Mouse (Mus musculus): ENCODE measurements around the gene Gm45208. TPM values are rescaled to one million over a fixed set of nuclear protein-coding genes. Genes with fewer than 3 reads are reported as not detected.
"Not testable (repeated sequence)": the region's sequence is repeated elsewhere in the genome, so short reads cannot be mapped to it uniquely, and the experiment has no call there.

Gene Gm45208
- total and polyA plus RNA-seq, 3 experiments: 0.44 to 1.1 TPM; not detected in 1

GRCm38 (mm10) chrX:7692862-7693261 lies 29.2 kb upstream of the Gm45208 start:
- ATAC-seq (ENCODE audit: extremely low read depth, insufficient number of reproducible peaks, low FRiP score, poor library complexity, severe bottlenecking) (no peak), DNase-seq (ENCODE audit: low spot score) (no peak)
- Histone ChIP-seq H3K4me1 (ENCODE audit: insufficient read depth, low read depth, low read length) (peaks cover 2% of the 10 kb centered on the region; the same call in 1 of the 2 replicates), H3K27me3 (ENCODE audit: insufficient read depth, low read length) (peaks cover 12% of the 10 kb centered on the region), H3K9me3 (replicated peaks) (no peaks in the 10 kb centered on the region), H3K4me3 (ENCODE audit: low read depth, low read length) (no peak overlapping the region), H3K36me3 (replicated peaks) (no peaks in the 10 kb centered on the region)
- TF ChIP-seq GATA1 (IDR thresholded peaks at IDR 0.05; ENCODE audit: borderline replicate concordance, low read length) (no peak), POLR2AphosphoS5 (IDR thresholded peaks at IDR 0.05; ENCODE audit: insufficient replicate concordance, low read depth, low read length) (no peak), TAL1 (conservative IDR thresholded peaks at IDR 0.05; ENCODE audit: low read depth, low read length) (no peak), GATA2 (IDR thresholded peaks at IDR 0.05; ENCODE audit: borderline replicate concordance, low read depth, low read length) (no peak), CTCF (IDR thresholded peaks at IDR 0.05; ENCODE audit: low read depth, low read length) (no peak)

GRCm38 (mm10) chrX:7696520-7696919 lies 25.5 kb upstream of the Gm45208 start:
- H3K9me3 ChIP-seq (replicated peaks): no peaks in the 10 kb centered on the region
- no peak for DNase-seq (ENCODE audit: low spot score)
- no peak for TF ChIP-seq GATA1 (IDR thresholded peaks at IDR 0.05; ENCODE audit: borderline replicate concordance, low read length)
- TF ChIP-seq TAL1 (conservative IDR thresholded peaks at IDR 0.05; ENCODE audit: low read depth, low read length): no peak
- no peak for TF ChIP-seq POLR2AphosphoS5 (IDR thresholded peaks at IDR 0.05; ENCODE audit: insufficient replicate concordance, low read depth, low read length)
- no peak for TF ChIP-seq CTCF (IDR thresholded peaks at IDR 0.05; ENCODE audit: low read depth, low read length)
- TF ChIP-seq GATA2 (IDR thresholded peaks at IDR 0.05; ENCODE audit: borderline replicate concordance, low read depth, low read length): no peak
- no peak for ATAC-seq (ENCODE audit: extremely low read depth, insufficient number of reproducible peaks, low FRiP score, poor library complexity, severe bottlenecking)
- H3K27me3 ChIP-seq (ENCODE audit: insufficient read depth, low read length): no peaks in the 10 kb centered on the region
- peaks cover 32% of the 10 kb centered on the region for H3K36me3 ChIP-seq (replicated peaks)
- peaks cover 12% of the 10 kb centered on the region for H3K4me1 ChIP-seq (ENCODE audit: insufficient read depth, low read depth, low read length)
- H3K4me3 ChIP-seq (ENCODE audit: low read depth, low read length): peak overlapping the region; percentile 71; the same call in 1 of the 2 replicates

- Histone ChIP-seq H3K4me3 (ENCODE audit: low read depth, low read length) (peak within 1 kb of the TSS; percentile 71), H3K36me3 (replicated peaks) (peaks cover 36% of the 10 kb centered on the region), H3K27me3 (ENCODE audit: insufficient read depth, low read length) (no peaks in the 10 kb centered on the region), H3K9me3 (replicated peaks) (no peaks in the 10 kb centered on the region), H3K4me1 (ENCODE audit: insufficient read depth, low read depth, low read length) (peaks cover 12% of the 10 kb centered on the region)
- TF ChIP-seq GATA1 (IDR thresholded peaks at IDR 0.05; ENCODE audit: borderline replicate concordance, low read length) (no peak), TAL1 (conservative IDR thresholded peaks at IDR 0.05; ENCODE audit: low read depth, low read length) (no peak), GATA2 (IDR thresholded peaks at IDR 0.05; ENCODE audit: borderline replicate concordance, low read depth, low read length) (no peak), CTCF (IDR thresholded peaks at IDR 0.05; ENCODE audit: low read depth, low read length) (no peak), POLR2AphosphoS5 (IDR thresholded peaks at IDR 0.05; ENCODE audit: insufficient replicate concordance, low read depth, low read length) (no peak)
- peak; percentile 46 for DNase-seq (ENCODE audit: low spot score)
- ATAC-seq (ENCODE audit: extremely low read depth, insufficient number of reproducible peaks, low FRiP score, poor library complexity, severe bottlenecking): peak; percentile 96
Observed at GRCm38 (mm10) chrX:7696954-7697381, 25.1 kb upstream of the Gm45208 start, which contains the start of gene Gpkow. Gene Gpkow, plus strand, starts transcription at chrX:7697131.

GRCm38 (mm10) chrX:7713764-7714134 lies 8.3 kb upstream of the Gm45208 start:
- H3K27me3 ChIP-seq (ENCODE audit: insufficient read depth, low read length); ATAC-seq (ENCODE audit: extremely low read depth, insufficient number of reproducible peaks, low FRiP score, poor library complexity, severe bottlenecking); H3K9me3 ChIP-seq (replicated peaks); DNase-seq (ENCODE audit: low spot score); H3K4me1 ChIP-seq (ENCODE audit: insufficient read depth, low read depth, low read length): not testable (repeated sequence)
- Histone ChIP-seq H3K36me3 (replicated peaks) (peaks cover 11% of the 10 kb centered on the region), H3K4me3 (ENCODE audit: low read depth, low read length) (peak overlapping the region; percentile 64)

DNA sequence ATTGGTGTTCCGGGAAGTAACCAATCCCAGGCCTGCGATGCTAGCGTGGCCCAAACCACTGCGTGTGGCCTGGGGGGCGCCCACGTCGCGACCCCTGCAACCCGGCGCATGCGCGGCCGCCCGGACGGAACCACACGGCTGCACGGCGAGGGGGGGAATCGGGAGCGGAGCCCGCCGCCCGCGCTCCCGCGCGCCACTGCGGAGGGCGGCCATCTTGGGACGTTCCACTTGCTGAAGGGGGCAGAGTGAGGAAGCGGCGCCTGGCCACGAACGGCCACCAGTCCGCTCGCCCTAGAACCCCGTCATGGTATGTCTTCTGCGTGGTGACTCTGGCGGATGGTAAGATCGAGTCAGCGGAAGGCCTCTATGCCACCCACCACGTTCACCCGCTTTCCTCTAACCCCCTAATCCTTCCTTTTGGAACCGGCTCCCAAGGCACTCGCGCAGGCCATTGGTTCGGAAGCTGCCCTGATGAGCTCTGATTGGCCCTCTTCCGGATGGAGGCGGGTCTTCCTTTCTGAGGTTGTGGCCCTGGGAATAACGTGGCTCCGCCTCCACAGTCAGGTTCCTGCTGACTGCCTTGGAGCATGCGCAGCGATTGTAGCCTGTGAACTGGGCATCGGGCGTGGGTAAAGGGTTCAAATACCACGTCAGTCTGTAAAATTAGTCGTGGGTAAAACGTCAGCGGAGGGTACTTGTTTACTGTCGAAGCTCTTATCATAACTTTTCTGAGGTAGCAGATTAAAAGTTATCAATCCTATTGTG lies 7.7 kb upstream of the Gm45208 start, which contains the start of gene Wdr45:
TSS of gene Wdr45 (plus strand) at position 199 of the 765 bp plus-strand sequence.
- not testable (repeated sequence) for H3K36me3 ChIP-seq (replicated peaks); H3K9me3 ChIP-seq (replicated peaks); H3K27me3 ChIP-seq (ENCODE audit: insufficient read depth, low read length); H3K4me1 ChIP-seq (ENCODE audit: insufficient read depth, low read depth, low read length)
- peak within 1 kb of the TSS; percentile 64 for H3K4me3 ChIP-seq (ENCODE audit: low read depth, low read length)
- ATAC-seq (ENCODE audit: extremely low read depth, insufficient number of reproducible peaks, low FRiP score, poor library complexity, severe bottlenecking) (peak; percentile 97), DNase-seq (ENCODE audit: low spot score) (peak; percentile 40)

- H3K27me3 ChIP-seq (ENCODE audit: insufficient read depth, low read length); H3K4me1 ChIP-seq (ENCODE audit: insufficient read depth, low read depth, low read length); H3K4me3 ChIP-seq (ENCODE audit: low read depth, low read length); H3K36me3 ChIP-seq (replicated peaks); DNase-seq (ENCODE audit: low spot score); H3K9me3 ChIP-seq (replicated peaks); ATAC-seq (ENCODE audit: extremely low read depth, insufficient number of reproducible peaks, low FRiP score, poor library complexity, severe bottlenecking): not testable (repeated sequence)
Observed at GRCm38 (mm10) chrX:7716058-7716457, 6.0 kb upstream of the Gm45208 start.

DNA sequence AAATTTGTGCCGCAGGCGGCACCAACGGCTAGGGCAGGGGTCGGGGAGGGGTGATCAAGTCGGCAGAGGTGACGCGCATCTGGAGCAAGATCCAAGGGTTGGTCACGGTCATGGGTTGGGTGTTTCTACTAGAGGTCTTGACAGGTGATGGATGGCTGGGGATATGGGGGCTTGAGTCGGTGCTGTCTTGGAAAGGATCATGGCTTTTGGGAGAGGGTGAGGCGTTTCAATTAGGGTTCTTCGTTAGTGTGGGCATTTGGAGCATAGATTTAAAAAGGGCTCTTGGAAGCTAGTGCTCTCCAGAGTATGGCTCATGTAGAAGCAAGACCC lies 202 bp downstream of the Gm45208 start:
- Histone ChIP-seq H3K27me3 (ENCODE audit: insufficient read depth, low read length) (no peaks in the 10 kb centered on the region), H3K4me1 (ENCODE audit: insufficient read depth, low read depth, low read length) (peaks cover 17% of the 10 kb centered on the region), H3K9me3 (replicated peaks) (no peaks in the 10 kb centered on the region), H3K4me3 (ENCODE audit: low read depth, low read length) (peak overlapping the region; percentile 76), H3K36me3 (replicated peaks) (peaks cover 37% of the 10 kb centered on the region)
- TF ChIP-seq GATA2 (IDR thresholded peaks at IDR 0.05; ENCODE audit: borderline replicate concordance, low read depth, low read length) (no peak), TAL1 (conservative IDR thresholded peaks at IDR 0.05; ENCODE audit: low read depth, low read length) (no peak), CTCF (IDR thresholded peaks at IDR 0.05; ENCODE audit: low read depth, low read length) (no peak), POLR2AphosphoS5 (IDR thresholded peaks at IDR 0.05; ENCODE audit: insufficient replicate concordance, low read depth, low read length) (no peak), GATA1 (IDR thresholded peaks at IDR 0.05; ENCODE audit: borderline replicate concordance, low read length) (no peak)
- no peak for DNase-seq (ENCODE audit: low spot score)
- no peak for ATAC-seq (ENCODE audit: extremely low read depth, insufficient number of reproducible peaks, low FRiP score, poor library complexity, severe bottlenecking)

Measured in G1E (cell line).